Mouse (Mus musculus) adrenal gland, postnatal 10 days (tissue): Measurements from ENCODE around the gene Pmel. TPM values are rescaled to one million over a fixed set of nuclear protein-coding genes. Genes with fewer than 3 reads are reported as not detected.

Experiments used
- DNase-seq: peaks from one replicate; pipeline ENCODE4 v3.0.0; 2021; ENCODE audit warnings: mixed read lengths
- total RNA-seq, 2 experiments: library from RNA; stranded (reverse); gene quantifications; 2 replicates each; pipeline ENCODE4 v1.2.3; 2021

Gene Pmel
- total RNA-seq, 2 experiments from 2014 or later, result 2.1 to 2.7 TPM

DNA sequence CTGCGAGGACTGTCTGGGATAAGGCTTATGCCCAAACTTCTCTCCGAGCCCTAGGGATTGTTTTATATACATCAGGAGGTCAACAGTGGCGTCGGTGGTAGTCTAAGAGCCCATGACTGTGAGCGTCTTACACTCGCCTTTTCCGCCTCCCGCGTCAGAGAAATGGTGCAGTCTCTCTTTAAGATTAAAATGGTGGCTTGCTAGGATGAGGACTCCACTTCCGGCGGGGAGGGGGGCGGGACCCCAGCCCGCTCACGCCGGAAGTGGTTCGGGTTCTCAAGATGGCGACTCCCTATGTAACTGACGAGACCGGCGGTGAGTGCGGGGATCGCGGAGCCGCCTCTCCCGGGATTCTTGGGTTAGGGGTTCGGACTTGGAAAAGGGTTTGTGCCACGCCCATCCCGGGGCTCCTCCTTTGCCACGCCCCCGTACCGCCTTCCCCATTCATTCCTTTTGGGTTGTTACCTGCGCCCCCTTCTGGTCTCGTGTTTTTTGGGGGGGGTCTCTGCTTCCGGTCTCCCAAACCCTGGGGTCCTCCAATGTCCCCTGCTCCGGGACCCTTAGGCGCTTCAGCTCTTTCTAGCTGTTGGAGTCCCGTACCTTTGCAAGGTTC lies 44.4 kb downstream of the Pmel start:
- peak; percentile 86 for DNase-seq

Other genes with a start within 250 kb of the Pmel start
- 100 to 1,000 TPM in 1 of 2 experiments, 10 to 100 TPM in 1; 94.1 to 123 TPM for gene Smarcc2, start 244.9 kb upstream of the Pmel start, total RNA-seq
- gene Myl6, start 210.1 kb upstream of the Pmel start, total RNA-seq, result 100 to 1,000 TPM; 739 to 765 TPM
- 10 to 100 TPM; 10.9 to 17.3 TPM for gene Myl6b, start 205.5 kb upstream of the Pmel start, total RNA-seq
- 10 to 100 TPM; 31.5 to 41.5 TPM for gene Esyt1, start 178.3 kb upstream of the Pmel start, total RNA-seq
- 10 to 100 TPM; 10.5 to 14.7 TPM for gene Zc3h10, start 156.4 kb upstream of the Pmel start, total RNA-seq
- 1,000 to 10,000 TPM; 2,762 to 2,852 TPM for gene Rpl41, start 154.9 kb upstream of the Pmel start, total RNA-seq
- 10 to 100 TPM; 85.1 to 90.9 TPM for gene Pa2g4, start 138.2 kb upstream of the Pmel start, total RNA-seq
- 10 to 100 TPM in 1 of 2 experiments, 1 to 10 TPM in 1; 10.0 to 11.1 TPM for gene Erbb3, start 114.5 kb upstream of the Pmel start, total RNA-seq
- gene Rps26, start 77.4 kb upstream of the Pmel start, total RNA-seq, result 100 to 1,000 TPM; 696 to 753 TPM
- gene Ikzf4, start 58.2 kb upstream of the Pmel start, total RNA-seq, result 1 to 10 TPM in 1 of 2 experiments, under 1 TPM in 1; 0.87 to 2.2 TPM
- 10 to 100 TPM; 19.8 to 24.2 TPM for gene Suox, start 30.1 kb upstream of the Pmel start, total RNA-seq
- 10 to 100 TPM; 91.4 to 96.1 TPM for gene Rab5b, start 7.9 kb upstream of the Pmel start, total RNA-seq
- gene Cdk2, start 836 bp downstream of the Pmel start, total RNA-seq, result 10 to 100 TPM; 33.2 to 38.6 TPM
- gene Dgka, start 40.7 kb downstream of the Pmel start, total RNA-seq, result 10 to 100 TPM; 16.2 to 17.2 TPM
- gene Pym1, start 43.7 kb downstream of the Pmel start, total RNA-seq, result 10 to 100 TPM; 24.3 to 26.3 TPM
- gene Mmp19, start 86.7 kb downstream of the Pmel start, total RNA-seq, result 10 to 100 TPM; 22.1 to 23.9 TPM
- gene Dnajc14, start 99.9 kb downstream of the Pmel start, total RNA-seq, result 10 to 100 TPM; 57.7 to 64.9 TPM
- gene Tmem198b, start 100.2 kb downstream of the Pmel start, total RNA-seq, result 10 to 100 TPM; 11.0 to 14.1 TPM
- gene Sarnp, start 113.1 kb downstream of the Pmel start, total RNA-seq, result 10 to 100 TPM; 52.0 to 55.0 TPM
- gene Ormdl2, start 117.5 kb downstream of the Pmel start, total RNA-seq, result 10 to 100 TPM; 28.3 to 30.2 TPM
- 1 to 10 TPM; 3.0 to 4.5 TPM for gene Gdf11, start 187.5 kb downstream of the Pmel start, total RNA-seq
- gene Cd63, start 196.8 kb downstream of the Pmel start, total RNA-seq, result 100 to 1,000 TPM; 243 to 263 TPM
- 10 to 100 TPM; 16.4 to 22.8 TPM for gene Rdh5, start 218.7 kb downstream of the Pmel start, total RNA-seq
- gene Bloc1s1, start 219.8 kb downstream of the Pmel start, total RNA-seq, result 100 to 1,000 TPM; 216 to 240 TPM
- 10 to 100 TPM; 24.4 to 36.7 TPM for gene Itga7, start 229.6 kb downstream of the Pmel start, total RNA-seq